Mouse (Mus musculus) heart, embryonic 11.5 days (tissue): Measurements from ENCODE around the gene Lrrc59. TPM values are rescaled to one million over a fixed set of nuclear protein-coding genes. Genes with fewer than 3 reads are reported as not detected.

ENCODE experiments used
- ATAC-seq: fragments of 200-750 bp; cut with Nextera tagmentation; replicated peaks from 2 replicates; pipeline ENCODE4 v1.8.0; 2017; ENCODE audit warnings: moderate library complexity; ENCODE audit not compliant: insufficient number of reproducible peaks, low FRiP score, low TSS enrichment
- H3K27ac ChIP-seq: fragments of 300-500 bp; sonication (generic); 2 replicates; pipeline ENCODE4 v1.5.1; 2014; ENCODE audit warnings: mild to moderate bottlenecking, low read depth, low read length
- H3K27me3 ChIP-seq: fragments of 300-500 bp; sonication (generic); 2 replicates; pipeline ENCODE4 v1.6.1; 2014; ENCODE audit warnings: mild to moderate bottlenecking, low read length, mixed read lengths; ENCODE audit not compliant: control insufficient read depth, insufficient read depth
- H3K36me3 ChIP-seq: fragments of 300-500 bp; sonication (generic); 2 replicates; pipeline ENCODE4 v1.6.1; 2014; ENCODE audit warnings: mild to moderate bottlenecking, low read length, moderate library complexity, mixed read lengths; ENCODE audit not compliant: control insufficient read depth, insufficient read depth
- H3K4me1 ChIP-seq: fragments of 300-500 bp; sonication (generic); 2 replicates; pipeline ENCODE4 v1.6.1; 2014; ENCODE audit warnings: low read length; ENCODE audit not compliant: control insufficient read depth, insufficient read depth
- H3K4me2 ChIP-seq: fragments of 300-500 bp; sonication (generic); 2 replicates; pipeline ENCODE4 v1.6.1; 2014; ENCODE audit warnings: mild to moderate bottlenecking, moderate library complexity
- H3K4me3 ChIP-seq: fragments of 300-500 bp; sonication (generic); 2 replicates; pipeline ENCODE4 v1.5.1; 2014; ENCODE audit warnings: low read depth, low read length
- H3K9ac ChIP-seq: fragments of 300-500 bp; sonication (generic); 2 replicates; pipeline ENCODE4 v1.6.1; 2014; ENCODE audit warnings: mild to moderate bottlenecking, low read depth, low read length, moderate library complexity
- H3K9me3 ChIP-seq: fragments of 300-500 bp; sonication (generic); replicated peaks from 2 replicates; pipeline ENCODE4 v1.6.1; 2016; ENCODE audit warnings: low read length; ENCODE audit not compliant: control insufficient read depth
- WGBS: fragments of 180-500 bp; shearing (Covaris S2); extraction: QIAGEN DNeasy Blood & Tissue Kit; methylation state at CpG from one replicate; pipeline ENCODE4 v1.1.7; 2014; ENCODE audit not compliant: insufficient replicate concordance; 5-methylcytosine and 5-hydroxymethylcytosine counted together
- polyA plus RNA-seq: library from polyadenylated mRNA; unstranded; fragments of >200 nt; fragmentation: Nextera tagmentation; extraction: Ambion mirVana; gene quantifications from 2 replicates; pipeline ENCODE4 v1.2.1, GENCODE M21; 2014

Lrrc59 gene
- polyA plus RNA-seq, 1 experiment from 2014 or later = 137 TPM

DNA sequence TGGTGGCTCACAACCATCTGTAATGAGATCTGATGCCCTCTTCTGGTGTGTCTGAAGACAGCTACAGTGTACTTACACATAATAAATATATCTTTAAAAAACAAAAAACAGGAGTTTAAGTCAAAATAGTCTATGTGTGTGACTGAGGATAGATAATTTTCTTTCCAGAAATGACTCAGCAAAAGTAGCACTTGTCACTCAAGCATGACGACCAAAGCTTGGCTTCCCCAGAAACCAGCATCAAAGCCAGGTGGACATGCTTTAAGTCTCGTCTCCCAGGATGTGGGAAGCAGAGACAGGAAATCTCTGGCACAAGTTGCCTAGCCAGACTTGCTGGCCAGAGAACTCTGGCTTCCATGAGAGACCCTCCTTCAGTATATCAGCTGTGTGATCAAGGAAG is 7.4 kb upstream of the Lrrc59 start:
- Histone ChIP-seq H3K9ac (no peak overlapping the region), H3K4me1 (no peaks in the 10 kb centered on the region), H3K27me3 (no peaks in the 10 kb centered on the region), H3K4me3 (no peak overlapping the region), H3K36me3 (no peaks in the 10 kb centered on the region), H3K4me2 (no peak overlapping the region), H3K9me3 (no peaks in the 10 kb centered on the region), H3K27ac (no peak overlapping the region)
- ATAC-seq = no peak
- 65% methylated on average over 2 of the region's 2 CpGs for WGBS

DNA sequence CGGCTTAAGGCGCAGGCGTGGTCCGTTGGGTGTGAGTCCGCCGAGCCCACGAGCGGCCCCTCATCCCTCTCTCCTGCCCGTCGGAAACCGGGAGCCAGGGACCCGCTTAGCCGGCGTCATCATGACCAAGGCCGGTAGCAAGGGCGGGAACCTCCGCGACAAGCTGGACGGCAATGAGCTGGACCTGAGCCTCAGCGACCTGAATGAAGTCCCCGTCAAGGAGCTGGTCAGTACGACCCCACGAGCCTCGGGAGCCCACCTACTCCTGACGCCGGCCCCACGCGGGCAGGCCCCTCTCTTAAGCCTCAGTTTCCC is 274 bp downstream of the Lrrc59 start:
- Histone ChIP-seq H3K4me1 (no peaks in the 10 kb centered on the region), H3K36me3 (peaks cover 19% of the 10 kb centered on the region), H3K4me2 (peak overlapping the region; percentile 70), H3K9ac (peak overlapping the region; percentile 93), H3K27me3 (no peaks in the 10 kb centered on the region), H3K4me3 (peak overlapping the region; percentile 82), H3K9me3 (no peaks in the 10 kb centered on the region), H3K27ac (peak overlapping the region; percentile 79)
- under 1% methylated on average over 28 of the region's 28 CpGs for WGBS
- peak; percentile 46; the same call in 1 of the 2 replicates for ATAC-seq

DNA sequence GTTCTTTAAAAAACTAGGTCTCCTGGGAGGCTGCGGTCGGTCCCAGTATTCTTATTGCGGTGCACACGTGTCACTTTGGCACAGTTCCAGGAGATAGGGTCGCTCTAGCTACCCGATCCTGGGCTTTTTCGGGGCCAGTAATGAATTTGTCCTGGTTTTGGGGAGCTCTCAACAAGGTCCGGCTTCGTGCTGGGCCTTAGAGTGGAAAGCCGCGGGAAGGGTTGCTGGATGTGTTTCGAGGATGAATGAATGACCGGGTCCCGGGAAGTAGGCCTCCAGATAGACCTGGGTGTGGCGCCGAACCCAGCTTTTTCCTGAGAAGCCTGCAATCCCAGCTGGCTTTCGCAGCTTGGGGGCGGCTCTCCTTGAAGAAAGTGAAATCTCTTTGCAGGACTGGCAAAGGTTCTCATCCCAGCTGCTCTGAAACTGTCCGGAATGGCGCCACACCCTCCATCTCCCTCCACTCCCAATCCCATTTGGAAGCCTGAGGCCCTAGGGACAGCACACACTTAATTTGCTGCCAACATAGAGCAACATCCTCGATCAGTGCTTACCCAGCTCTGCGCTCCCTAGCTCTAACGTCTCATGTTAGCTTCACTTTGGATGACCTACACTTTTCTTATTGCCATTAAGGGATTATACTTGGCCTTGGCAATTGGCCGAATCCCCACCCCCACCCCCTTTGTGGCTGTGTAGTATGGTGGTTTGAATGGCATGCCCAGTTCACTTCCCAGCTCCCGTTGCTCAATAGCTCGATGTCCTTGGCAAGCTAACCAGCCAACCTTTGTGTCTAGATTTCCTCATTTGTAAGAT is 838 bp downstream of the Lrrc59 start:
- Histone ChIP-seq H3K9ac (peak overlapping the region; percentile 93), H3K4me3 (peak overlapping the region; percentile 82), H3K36me3 (peaks cover 24% of the 10 kb centered on the region), H3K9me3 (no peaks in the 10 kb centered on the region), H3K4me2 (peak overlapping the region; percentile 70), H3K4me1 (no peaks in the 10 kb centered on the region), H3K27ac (peak overlapping the region; percentile 79), H3K27me3 (no peaks in the 10 kb centered on the region)
- 0 out of 2 replicates have a peak, but pooled peaks have one; percentile 4 for ATAC-seq
- 12% methylated on average over 26 of the region's 26 CpGs for whole genome bisulfite sequencing

DNA sequence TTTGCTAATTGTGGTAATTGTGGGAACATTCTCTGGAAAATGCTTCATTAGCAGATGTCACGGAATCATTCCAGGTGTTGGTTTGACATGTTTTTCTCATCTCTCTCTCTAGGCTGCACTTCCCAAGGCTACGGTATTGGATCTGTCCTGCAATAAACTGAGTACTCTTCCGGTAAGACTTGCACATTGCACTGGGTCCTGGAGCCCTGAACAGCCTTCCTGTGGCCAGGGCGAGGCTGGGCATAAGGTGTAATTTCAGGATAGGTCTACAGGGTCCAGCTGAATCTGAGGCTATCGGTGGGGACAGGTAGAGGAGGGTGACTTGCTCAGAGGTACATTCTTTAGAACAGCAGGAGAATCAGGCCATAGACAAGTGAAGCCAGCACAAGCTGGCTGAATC is 2.4 kb downstream of the Lrrc59 start:
- H3K9me3 ChIP-seq = no peaks in the 10 kb centered on the region
- H3K36me3 ChIP-seq = peaks cover 39% of the 10 kb centered on the region
- H3K27ac ChIP-seq = no peak overlapping the region
- no peak overlapping the region for H3K4me3 ChIP-seq
- no peaks in the 10 kb centered on the region for H3K27me3 ChIP-seq
- ATAC-seq = no peak
- WGBS = 91% methylated on average over 5 of the region's 5 CpGs
- H3K9ac ChIP-seq = no peak overlapping the region
- H3K4me1 ChIP-seq = no peaks in the 10 kb centered on the region
- no peak overlapping the region for H3K4me2 ChIP-seq

DNA sequence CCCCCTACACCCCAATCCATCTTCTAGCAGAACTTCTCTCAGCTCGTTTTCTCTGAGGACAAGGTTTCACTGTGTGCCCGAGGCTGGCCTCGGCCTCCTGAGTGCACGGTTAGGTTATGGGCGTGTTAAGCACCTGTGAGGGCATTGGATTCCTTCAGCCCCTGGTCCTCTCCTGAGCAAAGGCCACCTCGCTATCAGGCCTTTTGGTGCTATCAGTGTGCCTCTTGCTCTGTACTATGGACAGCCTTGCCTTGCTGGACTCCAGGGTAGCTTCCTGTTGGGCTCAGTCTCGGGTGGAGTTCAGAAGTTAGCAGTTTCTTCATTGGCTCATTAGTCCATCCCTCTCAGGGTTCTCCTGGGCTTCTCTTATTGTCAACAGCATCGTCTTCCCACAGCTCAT is 3.4 kb downstream of the Lrrc59 start:
- 84% methylated on average over 8 of the region's 8 CpGs for WGBS
- no peak for ATAC-seq
- Histone ChIP-seq H3K4me3 (no peak overlapping the region), H3K36me3 (peaks cover 47% of the 10 kb centered on the region), H3K27me3 (no peaks in the 10 kb centered on the region), H3K27ac (no peak overlapping the region), H3K9ac (no peak overlapping the region; the same call in 1 of the 2 replicates), H3K4me1 (no peaks in the 10 kb centered on the region), H3K9me3 (no peaks in the 10 kb centered on the region), H3K4me2 (no peak overlapping the region)

DNA sequence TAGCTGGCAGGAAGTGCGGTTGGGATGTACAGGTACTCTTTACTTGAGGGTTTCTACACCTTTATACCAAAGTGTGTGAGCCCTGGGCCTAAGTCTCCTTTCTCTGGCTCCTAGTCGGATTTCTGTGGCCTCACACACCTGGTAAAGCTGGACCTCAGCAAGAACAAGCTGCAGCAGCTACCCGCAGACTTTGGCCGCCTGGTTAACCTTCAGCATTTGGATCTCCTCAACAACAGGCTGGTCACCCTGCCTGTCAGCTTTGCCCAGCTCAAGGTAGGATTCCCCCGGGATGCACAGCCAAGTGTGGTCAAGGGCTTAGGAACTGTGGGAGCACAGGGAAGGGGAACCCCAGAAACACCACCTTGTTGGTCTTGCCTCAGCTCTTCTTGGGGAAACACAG is 4.9 kb downstream of the Lrrc59 start:
- WGBS = 85% methylated on average over 5 of the region's 5 CpGs
- ATAC-seq = no peak
- no peak overlapping the region for H3K27ac ChIP-seq
- peaks cover 61% of the 10 kb centered on the region for H3K36me3 ChIP-seq
- no peak overlapping the region for H3K9ac ChIP-seq
- no peaks in the 10 kb centered on the region for H3K4me1 ChIP-seq
- no peaks in the 10 kb centered on the region for H3K27me3 ChIP-seq
- no peaks in the 10 kb centered on the region for H3K9me3 ChIP-seq
- H3K4me2 ChIP-seq = no peak overlapping the region
- no peak overlapping the region for H3K4me3 ChIP-seq

DNA sequence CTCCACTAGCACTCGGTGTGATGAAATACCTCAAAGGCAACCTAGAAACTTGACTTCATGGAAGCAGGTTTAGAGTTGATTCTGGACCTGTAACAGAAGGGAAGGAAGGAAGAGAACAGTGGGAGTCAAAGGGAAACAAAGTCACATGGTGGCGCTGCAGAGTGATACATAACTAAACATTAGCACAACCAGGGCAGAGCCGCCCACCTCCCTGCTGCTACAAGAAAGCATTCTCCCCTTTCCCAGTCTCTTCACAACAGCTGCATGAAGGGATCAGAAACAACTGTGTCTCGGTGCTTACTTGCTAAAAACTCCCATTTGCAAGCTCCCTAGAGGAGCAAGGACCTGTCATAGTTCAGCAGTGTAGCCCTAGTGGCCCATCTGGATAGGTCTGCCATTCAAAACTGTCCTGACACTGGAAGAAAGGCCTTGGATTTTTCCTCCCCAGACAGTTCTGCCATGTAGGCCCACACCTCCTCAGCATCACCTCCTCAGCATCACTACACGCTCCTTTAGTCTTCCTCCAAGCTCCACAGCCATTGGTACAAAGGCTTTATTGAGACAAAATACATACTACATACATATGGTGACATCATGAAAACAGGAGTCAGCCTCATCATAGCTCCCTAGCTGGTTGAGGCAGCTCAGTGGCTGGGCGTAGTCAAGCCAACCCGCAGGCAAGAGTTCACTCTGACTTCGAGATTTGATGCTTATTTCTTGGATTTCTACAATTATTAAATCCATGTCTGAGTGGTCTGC is 15.1 kb downstream of the Lrrc59 start:
- H3K27ac ChIP-seq = no peak overlapping the region
- no peak for ATAC-seq
- H3K4me2 ChIP-seq = no peak overlapping the region
- H3K27me3 ChIP-seq = no peaks in the 10 kb centered on the region
- H3K36me3 ChIP-seq = peaks cover 51% of the 10 kb centered on the region
- no peak overlapping the region for H3K4me3 ChIP-seq
- WGBS = 85% methylated on average over 8 of the region's 8 CpGs
- H3K9ac ChIP-seq = no peak overlapping the region
- H3K4me1 ChIP-seq = no peaks in the 10 kb centered on the region
- H3K9me3 ChIP-seq = no peaks in the 10 kb centered on the region

DNA sequence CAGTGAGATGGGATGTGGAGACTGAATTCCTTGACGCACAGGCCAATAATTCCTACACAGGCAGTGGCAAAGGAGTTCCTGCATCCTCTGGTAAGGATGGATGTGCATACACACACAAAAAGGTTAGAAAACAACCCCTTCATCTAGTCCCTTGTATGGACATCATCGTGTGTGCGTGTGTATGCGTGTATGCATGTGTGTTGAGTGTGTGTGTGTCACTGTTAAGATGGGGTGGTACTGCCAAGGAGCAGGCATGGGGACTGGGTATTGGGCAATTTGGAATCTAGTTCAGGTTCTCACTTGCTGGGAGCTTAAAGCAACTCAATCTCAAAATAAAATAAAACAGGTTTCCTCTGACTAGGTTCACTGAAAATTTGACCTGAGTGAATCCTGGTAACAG is 16.9 kb downstream of the Lrrc59 start:
- no peaks in the 10 kb centered on the region for H3K9me3 ChIP-seq
- H3K4me3 ChIP-seq = no peak overlapping the region
- 89% methylated on average over 4 of the region's 4 CpGs for WGBS
- H3K4me2 ChIP-seq = no peak overlapping the region
- no peak overlapping the region for H3K27ac ChIP-seq
- H3K36me3 ChIP-seq = peaks cover 42% of the 10 kb centered on the region
- no peak overlapping the region for H3K9ac ChIP-seq
- no peak for ATAC-seq
- H3K27me3 ChIP-seq = no peaks in the 10 kb centered on the region
- H3K4me1 ChIP-seq = no peaks in the 10 kb centered on the region
